Comparison of ENCODE assay signal across 8 mouse cellular contexts in genomic region chr11:79674632-79675031, GRCm38 (mm10).
DNase-seq lines count a peak whose midpoint lies in the region; ATAC-seq and TF ChIP-seq lines count a peak whose summit lies in the region.

No protein-coding gene starts in this region.

- H3K9me3 ChIP-seq in forebrain, postnatal 0 days (ENCODE audit: low read length), result no peaks in the 10 kb centered on the region
- no peaks in the 10 kb centered on the region for H3K9me3 ChIP-seq in forebrain, embryonic 13.5 days (replicated peaks)
- H3K9me3 ChIP-seq in midbrain, embryonic 11.5 days (ENCODE audit: control insufficient read depth, low read length), result no peaks in the 10 kb centered on the region
- H3K9me3 ChIP-seq in midbrain, embryonic 10.5 days (replicated peaks), result no peaks in the 10 kb centered on the region

- H3K4me1 ChIP-seq in forebrain, postnatal 0 days (ENCODE audit: insufficient read depth), result peaks cover 4% of the 10 kb centered on the region; the same call in 1 of the 2 replicates
- peaks cover 22% of the 10 kb centered on the region for H3K4me1 ChIP-seq in forebrain, embryonic 13.5 days
- peaks cover 10% of the 10 kb centered on the region for H3K4me1 ChIP-seq in brown adipose tissue, adult 24 weeks (ENCODE audit: control insufficient read depth, insufficient read depth, insufficient read length, low read length)
- H3K4me1 ChIP-seq in midbrain, embryonic 11.5 days (ENCODE audit: control insufficient read depth, insufficient read depth, low read length), result peaks cover 4% of the 10 kb centered on the region; the same call in 1 of the 2 replicates
- peaks cover 53% of the 10 kb centered on the region for H3K4me1 ChIP-seq in midbrain, embryonic 10.5 days

- H3K36me3 ChIP-seq in forebrain, postnatal 0 days (ENCODE audit: insufficient read depth), result no peaks in the 10 kb centered on the region
- H3K36me3 ChIP-seq in forebrain, embryonic 13.5 days (ENCODE audit: poor library complexity, severe bottlenecking), result no peaks in the 10 kb centered on the region
- H3K36me3 ChIP-seq in midbrain, embryonic 11.5 days (ENCODE audit: control insufficient read depth, insufficient read depth, low read length), result no peaks in the 10 kb centered on the region
- no peaks in the 10 kb centered on the region for H3K36me3 ChIP-seq in midbrain, embryonic 10.5 days

- H3K27ac ChIP-seq in forebrain, postnatal 0 days (ENCODE audit: low read depth, low read length), result no peak overlapping the region
- no peak overlapping the region for H3K27ac ChIP-seq in forebrain, embryonic 13.5 days
- peak overlapping the region; percentile 90 for H3K27ac ChIP-seq in brown adipose tissue, adult 24 weeks (replicated peaks; ENCODE audit: low read depth, low read length)
- no peak overlapping the region for H3K27ac ChIP-seq in midbrain, embryonic 11.5 days (ENCODE audit: low read depth, low read length)
- H3K27ac ChIP-seq in midbrain, embryonic 10.5 days (replicated peaks), result no peak overlapping the region

- H3K27me3 ChIP-seq in forebrain, postnatal 0 days (ENCODE audit: insufficient read depth, low read length), result no peaks in the 10 kb centered on the region
- H3K27me3 ChIP-seq in forebrain, embryonic 13.5 days, result no peaks in the 10 kb centered on the region
- H3K27me3 ChIP-seq in midbrain, embryonic 11.5 days (ENCODE audit: control insufficient read depth, insufficient read depth, low read length), result no peaks in the 10 kb centered on the region
- no peaks in the 10 kb centered on the region for H3K27me3 ChIP-seq in midbrain, embryonic 10.5 days (ENCODE audit: low read depth, poor library complexity, severe bottlenecking)

- ATAC-seq in forebrain, postnatal 0 days, result 0 out of 2 replicates have a peak, but pooled peaks have one; percentile 2
- ATAC-seq in forebrain, embryonic 13.5 days, result no peak
- no peak for ATAC-seq in midbrain, embryonic 11.5 days (ENCODE audit: low FRiP score)

- no peak overlapping the region for H3K4me3 ChIP-seq in forebrain, postnatal 0 days (ENCODE audit: low read depth, low read length)
- no peak overlapping the region for H3K4me3 ChIP-seq in forebrain, embryonic 13.5 days
- no peak overlapping the region for H3K4me3 ChIP-seq in brown adipose tissue, adult 24 weeks (ENCODE audit: insufficient read depth, low read depth, low read length)
- H3K4me3 ChIP-seq in midbrain, embryonic 11.5 days (ENCODE audit: low read depth, low read length), result no peak overlapping the region
- H3K4me3 ChIP-seq in midbrain, embryonic 10.5 days, result no peak overlapping the region

- H3K4me2 ChIP-seq in forebrain, postnatal 0 days (ENCODE audit: low read depth), result no peak overlapping the region
- H3K4me2 ChIP-seq in forebrain, embryonic 13.5 days, result no peak overlapping the region
- no peak overlapping the region for H3K4me2 ChIP-seq in midbrain, embryonic 11.5 days

- TF ChIP-seq CTCF in forebrain, postnatal 0 days (IDR thresholded peaks at IDR 0.05; ENCODE audit: low read depth), result no peak

- WGBS in forebrain, postnatal 0 days, result 73% methylated on average over 7 of the region's 7 CpGs
- 88% methylated on average over 7 of the region's 7 CpGs for WGBS in forebrain, embryonic 13.5 days
- 84% methylated on average over 7 of the region's 7 CpGs for WGBS in midbrain, embryonic 11.5 days
- WGBS in midbrain, embryonic 10.5 days, result 88% methylated on average over 7 of the region's 7 CpGs

- DNase-seq in forebrain, postnatal 0 days, result no peak
- peak; percentile 86 to 89 for DNase-seq in frontal cortex, postnatal 36 days (ENCODE audit: low spot score in 2 of 2)
- DNase-seq in left cerebral cortex, postnatal 25 days (ENCODE audit: low spot score in 2 of 2), result peak; percentile 73 to 96
- DNase-seq in midbrain, embryonic 11.5 days (ENCODE audit: low spot score, missing footprints), result no peak
- DNase-seq in liver, result no peak
- no peak for DNase-seq in midbrain, embryonic 10.5 days (ENCODE audit: low spot score)

- intact Hi-C loops in left cerebral cortex, postnatal 25 days (cut with DNase I), result no loop called here

- no peak overlapping the region for H3K9ac ChIP-seq in forebrain, postnatal 0 days
- no peak overlapping the region for H3K9ac ChIP-seq in forebrain, embryonic 13.5 days
- no peak overlapping the region for H3K9ac ChIP-seq in midbrain, embryonic 11.5 days (ENCODE audit: low read length)

Comparison
In these comparisons a context has a peak if more than half of its experiments do, and no peak if none do; other contexts are left out.
1. DNase-seq: peak in frontal cortex, postnatal 36 days (2 of 2) and left cerebral cortex, postnatal 25 days (2 of 2); none in forebrain, postnatal 0 days (single experiment), midbrain, embryonic 11.5 days (single experiment), liver (single experiment) and midbrain, embryonic 10.5 days (single experiment).